Mouse (Mus musculus) brain, embryonic 14.5 days (tissue): ENCODE measurements around the gene Smim4.

Experiments used
- CTCF ChIP-seq: fragments of 200-500 bp; IDR thresholded peaks from 2 replicates; pipeline ENCODE4 v1.5.1; 2012; ENCODE audit warnings: inconsistent platforms, mild to moderate bottlenecking, moderate library complexity, borderline replicate concordance; ENCODE audit not compliant: insufficient read depth, insufficient read length; ENCODE audit errors: extremely low read depth
- POLR2A ChIP-seq: fragments of 200-500 bp; IDR thresholded peaks from 2 replicates; pipeline ENCODE4 v1.6.1; 2012; ENCODE audit warnings: mild to moderate bottlenecking, inconsistent platforms, borderline replicate concordance; ENCODE audit not compliant: poor library complexity, insufficient read depth, insufficient read length, severe bottlenecking; ENCODE audit errors: extremely low read depth

DNA sequence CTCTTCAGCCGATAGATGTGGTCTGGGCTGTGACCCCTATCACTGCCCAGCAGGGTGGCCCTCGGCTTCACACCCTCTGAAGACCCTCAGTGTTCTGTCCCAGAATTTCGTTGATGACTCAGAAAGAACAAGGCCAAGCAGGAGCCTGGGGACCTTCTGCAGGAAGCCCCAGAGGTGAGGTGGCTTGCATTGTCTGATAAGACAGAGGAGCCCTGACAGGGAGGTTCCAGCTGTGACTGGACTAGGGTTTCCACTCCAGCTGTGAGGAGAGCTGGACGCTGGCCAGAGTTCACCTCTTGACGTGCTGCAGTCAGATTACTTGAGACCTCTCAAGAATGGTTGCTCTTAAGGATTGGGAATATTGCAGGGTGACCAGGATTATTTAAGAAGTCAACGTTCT is 3.3 kb upstream of the Smim4 start:
- TF ChIP-seq CTCF, result no peak
- TF ChIP-seq POLR2A, result no peak
